Mouse (Mus musculus) embryo, embryonic 11 days (tissue): ENCODE data around the gene Ppm1g.

Experiments used
- DNase-seq: peaks from one replicate; pipeline ENCODE4 v3.0.0-alpha.2; 2015

The Ppm1g gene

GRCm38 (mm10) chr5:31220448-31221303 lies at the start of gene Ppm1g:
Gene Ppm1g, minus strand, starts transcription at chr5:31220687.
- peak; percentile 99 for DNase-seq

GRCm38 (mm10) chr5:31267686-31268085 lies 47.2 kb upstream of the Ppm1g start:
- no peak for DNase-seq

- no peak for DNase-seq
These were observed 45.6 kb upstream of the Ppm1g start for GRCm38 (mm10) chr5:31266101-31266500.

- no peak for DNase-seq
These were observed 37.1 kb upstream of the Ppm1g start for GRCm38 (mm10) chr5:31257616-31258015.

- no peak for DNase-seq
These were observed 35.5 kb upstream of the Ppm1g start for GRCm38 (mm10) chr5:31255971-31256370.

- DNase-seq, result no peak
These were observed 34.9 kb upstream of the Ppm1g start for GRCm38 (mm10) chr5:31255381-31255780.

- no peak for DNase-seq
These were observed 34.4 kb upstream of the Ppm1g start for GRCm38 (mm10) chr5:31254901-31255300.

- DNase-seq, result no peak
These were observed 34.0 kb upstream of the Ppm1g start for GRCm38 (mm10) chr5:31254452-31254851.

GRCm38 (mm10) chr5:31253806-31254205 lies 33.3 kb upstream of the Ppm1g start:
- no peak for DNase-seq

- DNase-seq, result peak; percentile 47
These were observed 32.5 kb upstream of the Ppm1g start for GRCm38 (mm10) chr5:31252795-31253545.

GRCm38 (mm10) chr5:31252151-31252550 lies 31.7 kb upstream of the Ppm1g start:
- no peak for DNase-seq

GRCm38 (mm10) chr5:31251541-31252101 lies 31.1 kb upstream of the Ppm1g start, which contains the start of gene Krtcap3:
Gene Krtcap3, plus strand, starts transcription at chr5:31251691.
- peak; percentile 58 for DNase-seq

GRCm38 (mm10) chr5:31250716-31251115 lies 30.2 kb upstream of the Ppm1g start:
- DNase-seq, result peak; percentile 23

GRCm38 (mm10) chr5:31242191-31242590 lies 21.7 kb upstream of the Ppm1g start:
- DNase-seq, result no peak

GRCm38 (mm10) chr5:31241522-31242034 lies 21.1 kb upstream of the Ppm1g start:
- DNase-seq, result no peak

- DNase-seq, result peak; percentile 98
These were observed 20.4 kb upstream of the Ppm1g start, which contains the start of the genes Nrbp1 and Gm9970 for GRCm38 (mm10) chr5:31240637-31241521. Gene Nrbp1, plus strand, starts transcription at chr5:31240864. Gene Gm9970, minus strand, starts transcription at chr5:31241232.

- DNase-seq, result no peak
These were observed 6.2 kb upstream of the Ppm1g start for GRCm38 (mm10) chr5:31226641-31227040.

- DNase-seq, result no peak
These were observed 2.2 kb upstream of the Ppm1g start for GRCm38 (mm10) chr5:31222696-31223095.

- peak; percentile 82 for DNase-seq
These were observed 938 bp upstream of the Ppm1g start for GRCm38 (mm10) chr5:31221304-31221945.

- peak; percentile 70 for DNase-seq
These were observed 508 bp downstream of the Ppm1g start for GRCm38 (mm10) chr5:31219911-31220447.

GRCm38 (mm10) chr5:31219474-31219873 lies 1.0 kb downstream of the Ppm1g start:
- DNase-seq, result no peak
